Mouse (Mus musculus) midbrain, postnatal 0 days (tissue): ENCODE data around the gene Ap2a2. TPM values are rescaled to one million over a fixed set of nuclear protein-coding genes. Genes with fewer than 3 reads are reported as not detected.
A peak's percentile ranks its signal among the peaks of the same experiment; 100 is the strongest.

ENCODE experiments used
- ATAC-seq: fragments of 200-750 bp; cut with Nextera tagmentation; 2 replicates; pipeline ENCODE4 v1.8.0; 2017; ENCODE audit warnings: moderate number of reproducible peaks, mild to moderate bottlenecking, moderate TSS enrichment, moderate library complexity; ENCODE audit not compliant: low FRiP score
- DNase-seq: peaks from one replicate; pipeline ENCODE4 v3.0.0-alpha.2; 2015; ENCODE audit warnings: low spot score
- H3K27ac ChIP-seq: fragments of 300-500 bp; sonication (generic); 2 replicates; pipeline ENCODE4 v1.5.1; 2014; ENCODE audit warnings: low read depth, mild to moderate bottlenecking, low read length, mixed read lengths
- H3K27me3 ChIP-seq: fragments of 300-500 bp; sonication (generic); 2 replicates; pipeline ENCODE4 v1.6.1; 2014; ENCODE audit warnings: low read length, control low read depth, mixed read lengths; ENCODE audit not compliant: insufficient read depth
- H3K36me3 ChIP-seq: fragments of 300-500 bp; sonication (generic); 2 replicates; pipeline ENCODE4 v1.6.1; 2014; ENCODE audit warnings: low read length, control low read depth, mixed read lengths; ENCODE audit not compliant: insufficient read depth
- H3K4me1 ChIP-seq: fragments of 300-500 bp; sonication (generic); 2 replicates; pipeline ENCODE4 v1.6.1; 2014; ENCODE audit warnings: mild to moderate bottlenecking, control low read depth, antibody characterized with exemption, low read length, mixed read lengths; ENCODE audit not compliant: insufficient read depth
- H3K4me2 ChIP-seq: fragments of 300-500 bp; sonication (generic); 2 replicates; pipeline ENCODE4 v1.6.1; 2014; ENCODE audit warnings: low read depth, mild to moderate bottlenecking, low read length, mixed read lengths; ENCODE audit not compliant: poor library complexity, severe bottlenecking
- H3K4me3 ChIP-seq: fragments of 300-500 bp; sonication (generic); 2 replicates; pipeline ENCODE4 v1.5.1; 2014; ENCODE audit warnings: low read depth, mild to moderate bottlenecking, low read length, moderate library complexity
- H3K9ac ChIP-seq: fragments of 300-500 bp; sonication (generic); replicated peaks from 2 replicates; pipeline ENCODE4 v1.6.1; 2014; ENCODE audit warnings: mild to moderate bottlenecking, low read length, moderate library complexity, mixed read lengths; ENCODE audit not compliant: poor library complexity, severe bottlenecking
- H3K9me3 ChIP-seq: fragments of 300-500 bp; sonication (generic); 2 replicates; pipeline ENCODE4 v1.6.1; 2016; ENCODE audit warnings: low read length, control low read depth
- CTCF ChIP-seq: IDR thresholded peaks from 2 replicates; pipeline ENCODE4 v1.5.1; 2016; ENCODE audit warnings: antibody characterized with exemption, mild to moderate bottlenecking
- WGBS: fragments of 180-500 bp; shearing (Covaris S2); extraction: QIAGEN DNeasy Blood & Tissue Kit; methylation state at CpG from one replicate; pipeline ENCODE4 v1.1.7; 2014; 5-methylcytosine and 5-hydroxymethylcytosine counted together
- polyA plus RNA-seq: library from polyadenylated mRNA; unstranded; fragments of >200 nt; fragmentation: Nextera tagmentation; extraction: Ambion mirVana; gene quantifications from 2 replicates; pipeline ENCODE4 v1.2.1, GENCODE M21; 2015
- total RNA-seq: library from RNA; depleted of rRNA; stranded (reverse); fragments of >200 nt; gene quantifications from 2 replicates; pipeline ENCODE4 v1.2.3, GENCODE M21; 2014

Ap2a2 gene
- total and polyA plus RNA-seq, 2 experiments from 2014 or later: 129 to 203 TPM

GRCm38 (mm10) chr7:141524271-141524670 is 37.7 kb upstream of the Ap2a2 start:
- H3K36me3 ChIP-seq: peaks cover 35% of the 10 kb centered on the region
- no peak overlapping the region for H3K4me3 ChIP-seq
- H3K27me3 ChIP-seq: no peaks in the 10 kb centered on the region
- H3K27ac ChIP-seq: no peak overlapping the region
- no peak for DNase-seq
- WGBS: 92% methylated on average over 4 of the region's 4 CpGs
- H3K9ac ChIP-seq: no peak overlapping the region
- ATAC-seq: no peak
- TF ChIP-seq CTCF: no peak
- no peak overlapping the region for H3K4me2 ChIP-seq
- H3K9me3 ChIP-seq: no peaks in the 10 kb centered on the region
- H3K4me1 ChIP-seq: no peaks in the 10 kb centered on the region

- H3K27ac ChIP-seq: no peak overlapping the region
Measured at GRCm38 (mm10) chr7:141524760-141525579, 37.0 kb upstream of the Ap2a2 start.

GRCm38 (mm10) chr7:141525580-141525925 is 36.4 kb upstream of the Ap2a2 start:
- ATAC-seq (peak; percentile 10; the same call in 1 of the 2 replicates), DNase-seq (no peak)
- TF ChIP-seq CTCF: no peak
- Histone ChIP-seq H3K9ac (no peak overlapping the region), H3K4me3 (no peak overlapping the region), H3K27me3 (no peaks in the 10 kb centered on the region), H3K27ac (no peak overlapping the region), H3K9me3 (no peaks in the 10 kb centered on the region), H3K4me1 (no peaks in the 10 kb centered on the region), H3K4me2 (no peak overlapping the region), H3K36me3 (peaks cover 39% of the 10 kb centered on the region)
- 90% methylated on average over 4 of the region's 4 CpGs for WGBS

More at GRCm38 (mm10) chr7:141524760-141525579, 37.0 kb upstream of the Ap2a2 start:
- 52% methylated on average over 6 of the region's 6 CpGs for WGBS
- Histone ChIP-seq H3K9ac (no peak overlapping the region), H3K4me1 (no peaks in the 10 kb centered on the region), H3K4me2 (no peak overlapping the region), H3K9me3 (no peaks in the 10 kb centered on the region), H3K27me3 (no peaks in the 10 kb centered on the region), H3K4me3 (no peak overlapping the region), H3K36me3 (peaks cover 39% of the 10 kb centered on the region)
- ATAC-seq (peak; percentile 85), DNase-seq (peak; percentile 85)
- TF ChIP-seq CTCF: peak; percentile 94

GRCm38 (mm10) chr7:141535570-141535969 is 26.4 kb upstream of the Ap2a2 start:
- ATAC-seq (no peak), DNase-seq (no peak)
- H3K4me3 ChIP-seq: no peak overlapping the region
- H3K27me3 ChIP-seq: no peaks in the 10 kb centered on the region
- H3K27ac ChIP-seq: no peak overlapping the region
- WGBS: 80% methylated on average over 1 of the region's 1 CpGs
- H3K4me2 ChIP-seq: no peak overlapping the region
- H3K9ac ChIP-seq: no peak overlapping the region
- TF ChIP-seq CTCF: no peak
- peaks cover 12% of the 10 kb centered on the region for H3K4me1 ChIP-seq
- H3K36me3 ChIP-seq: 0 out of 2 replicates have a peak, but pooled peaks cover 3% of the 10 kb centered on the region
- H3K9me3 ChIP-seq: no peaks in the 10 kb centered on the region

GRCm38 (mm10) chr7:141538852-141539555 is 23.0 kb upstream of the Ap2a2 start:
- Histone ChIP-seq H3K27me3 (no peaks in the 10 kb centered on the region), H3K4me1 (peaks cover 12% of the 10 kb centered on the region), H3K4me3 (peak overlapping the region; percentile 69), H3K4me2 (peak overlapping the region; percentile 85), H3K9ac (peak overlapping the region; percentile 76), H3K36me3 (no peaks in the 10 kb centered on the region), H3K27ac (peak overlapping the region; percentile 77), H3K9me3 (no peaks in the 10 kb centered on the region)
- TF ChIP-seq CTCF: no peak
- DNase-seq: no peak
- no peak; the same call in 1 of the 2 replicates for ATAC-seq
- WGBS: 15% methylated on average over 18 of the region's 18 CpGs
